Mouse (Mus musculus): ENCODE results near the gene Map2k4.

Map2k4 gene

DNA sequence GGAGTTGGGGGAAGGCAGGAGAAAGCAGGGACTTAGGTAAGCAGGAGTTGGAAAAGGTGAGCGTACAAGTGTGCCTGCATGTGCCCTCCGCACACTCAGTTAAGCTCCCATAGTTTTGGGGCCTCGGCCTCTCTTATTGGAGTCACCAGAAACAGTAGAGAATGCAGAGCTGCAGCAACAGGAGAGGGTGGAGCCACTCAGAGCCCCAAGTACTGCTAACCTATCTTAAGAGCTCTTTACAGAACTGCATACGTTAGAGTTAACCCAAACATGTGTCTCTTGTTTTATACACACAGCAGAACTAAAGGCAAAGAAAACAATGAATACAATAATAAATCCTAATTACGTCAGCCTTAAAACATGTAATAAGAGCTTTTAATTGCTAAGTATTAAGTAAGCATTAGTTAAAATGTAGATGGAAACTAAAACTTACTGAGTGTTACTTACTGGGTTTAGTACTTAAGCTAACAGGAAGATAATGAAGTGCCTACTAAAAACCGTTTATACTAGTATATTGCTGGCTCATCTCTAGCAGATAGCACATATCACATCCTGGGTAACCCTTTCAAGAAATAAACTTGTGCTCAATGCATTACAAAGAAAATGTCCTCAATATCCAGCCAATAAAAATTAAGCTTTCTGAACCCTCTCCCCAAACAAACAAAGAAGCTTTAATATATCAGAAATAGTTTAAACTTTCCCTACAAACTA, 14.0 kb downstream of the Map2k4 start:
- DNase-seq (ENCODE audit: low read depth, low spot score), result no peak

DNA sequence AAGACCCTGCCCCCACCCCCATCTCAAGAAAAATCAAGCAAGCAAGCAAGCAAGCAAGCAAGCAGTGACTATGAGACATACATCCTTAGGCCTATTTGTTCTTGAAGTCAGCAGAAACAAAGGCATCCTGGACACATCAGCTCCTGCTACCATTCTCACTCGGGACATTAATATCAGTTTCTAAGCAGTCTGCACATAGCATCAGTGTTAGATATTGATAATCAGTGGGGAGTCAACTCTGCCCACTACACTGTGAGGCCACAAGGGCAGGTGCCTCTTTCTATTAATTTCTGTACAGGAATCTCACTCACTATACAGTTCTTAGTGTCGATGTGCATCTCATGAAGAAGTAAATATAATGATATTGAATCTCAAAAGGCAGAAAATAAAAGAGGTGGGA, 14.6 kb downstream of the Map2k4 start:
- no peak for DNase-seq (ENCODE audit: low read depth, low spot score)

- no peak for DNase-seq (ENCODE audit: low read depth, low spot score)
These were observed 16.6 kb downstream of the Map2k4 start for GRCm38 (mm10) chr11:65771546-65771945.

DNA sequence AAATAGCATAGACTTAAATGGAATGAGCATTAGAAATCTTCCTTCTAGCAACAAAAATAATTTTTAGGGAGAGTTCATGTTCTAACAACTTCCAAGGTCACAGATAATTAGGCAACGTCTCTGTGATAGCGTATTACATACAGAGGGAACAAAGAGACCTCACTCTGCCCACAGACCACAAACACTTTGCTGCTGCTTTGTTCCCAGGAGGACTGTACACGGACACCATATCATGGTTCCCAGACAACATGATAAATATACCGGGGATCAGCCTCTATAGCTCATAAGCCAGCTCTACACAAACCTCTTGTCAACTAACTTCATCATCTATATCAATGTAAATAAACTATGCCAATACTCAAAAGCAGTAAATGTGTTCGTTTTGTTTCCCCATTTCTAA, 18.1 kb downstream of the Map2k4 start:
- DNase-seq (ENCODE audit: low read depth, low spot score), result no peak

DNA sequence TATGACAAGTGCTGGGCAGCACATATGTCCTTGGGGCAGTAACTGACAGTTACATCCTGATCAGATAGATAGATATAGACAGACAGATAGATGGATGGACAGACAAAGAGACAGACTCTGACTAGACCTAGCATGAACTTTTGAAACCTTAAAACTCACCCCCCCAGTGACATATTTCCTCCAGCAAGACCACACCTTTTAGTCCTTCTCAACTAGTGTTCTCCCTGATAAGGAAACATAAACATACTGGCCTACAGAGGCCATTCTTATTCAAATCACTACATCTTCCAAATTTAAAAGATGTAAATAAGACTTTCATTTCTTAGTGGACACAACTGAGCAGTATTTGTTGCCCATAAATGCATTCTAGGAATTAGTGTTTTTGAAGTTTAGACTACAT, 19.7 kb downstream of the Map2k4 start:
- no peak for DNase-seq (ENCODE audit: low read depth, low spot score)

DNA sequence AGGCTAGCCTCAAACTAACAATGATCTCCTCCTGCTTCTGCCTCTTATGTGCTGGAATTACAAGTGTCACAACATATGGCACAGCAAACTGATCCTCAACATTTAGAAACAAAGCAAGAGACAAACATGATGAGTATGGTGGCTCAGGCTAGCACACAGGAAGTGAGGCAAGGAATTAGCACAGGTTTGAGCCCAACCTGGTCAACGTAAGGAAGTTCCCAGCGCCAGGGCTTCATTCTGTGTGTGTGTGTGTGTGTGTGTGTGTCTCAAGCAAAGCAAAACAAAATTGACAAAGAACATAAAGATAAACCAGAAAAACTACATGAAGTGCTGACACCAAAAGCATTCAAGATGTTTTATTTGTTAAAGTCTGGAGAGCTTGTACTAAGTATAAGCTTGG, 27.2 kb downstream of the Map2k4 start:
- no peak for DNase-seq (ENCODE audit: low read depth, low spot score)

GRCm38 (mm10) chr11:65759350-65759749, 28.7 kb downstream of the Map2k4 start:
- DNase-seq (ENCODE audit: low read depth, low spot score), result no peak

- DNase-seq (ENCODE audit: low read depth, low spot score), result peak; percentile 41
These were observed 33.9 kb downstream of the Map2k4 start for GRCm38 (mm10) chr11:65754161-65754560.

DNA sequence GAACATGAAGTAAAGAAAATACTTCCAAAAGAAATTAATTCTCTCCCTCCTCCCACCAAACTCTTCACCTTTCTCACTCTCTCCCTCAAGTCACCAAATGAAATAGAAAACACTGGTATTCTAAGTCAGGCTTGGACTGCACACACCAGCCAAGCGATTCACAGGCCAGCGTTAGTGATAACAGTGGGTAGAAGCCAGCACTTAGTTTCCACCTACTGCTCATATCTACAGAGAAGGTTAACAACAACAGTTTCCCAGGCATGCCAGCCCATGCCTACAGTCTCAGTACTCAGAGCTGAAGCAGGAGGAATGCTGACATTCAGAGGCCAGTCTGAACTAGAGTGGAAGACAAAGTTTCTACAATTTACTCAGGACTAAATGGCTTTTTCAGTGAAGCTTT, 34.5 kb downstream of the Map2k4 start:
- no peak for DNase-seq (ENCODE audit: low read depth, low spot score)

GRCm38 (mm10) chr11:65750546-65750945, 37.6 kb downstream of the Map2k4 start:
- DNase-seq (ENCODE audit: low read depth, low spot score), result no peak

DNA sequence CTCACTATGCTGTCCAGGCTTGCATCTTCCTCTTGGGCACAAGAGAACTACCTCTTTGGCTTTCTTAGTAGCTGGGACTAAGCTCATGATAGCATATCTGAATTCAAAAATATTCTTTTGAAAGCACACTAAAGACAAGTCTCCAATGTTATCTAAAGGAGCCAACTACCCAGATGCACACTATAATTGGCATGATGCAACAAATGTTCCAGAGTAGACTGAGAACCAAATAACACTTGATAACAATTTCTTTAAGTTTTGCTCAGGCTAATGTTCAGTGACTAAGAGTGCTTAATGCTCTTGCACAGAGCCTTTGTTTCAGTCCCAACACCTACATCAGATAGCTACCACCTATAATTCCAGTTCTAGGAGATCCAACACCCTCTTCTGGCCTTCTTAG, 40.7 kb downstream of the Map2k4 start:
- DNase-seq (ENCODE audit: low read depth, low spot score), result no peak

GRCm38 (mm10) chr11:65745707-65746333, 42.3 kb downstream of the Map2k4 start:
- no peak for DNase-seq (ENCODE audit: low read depth, low spot score)

GRCm38 (mm10) chr11:65743866-65744265, 44.2 kb downstream of the Map2k4 start:
- DNase-seq (ENCODE audit: low read depth, low spot score), result peak; percentile 18

DNA sequence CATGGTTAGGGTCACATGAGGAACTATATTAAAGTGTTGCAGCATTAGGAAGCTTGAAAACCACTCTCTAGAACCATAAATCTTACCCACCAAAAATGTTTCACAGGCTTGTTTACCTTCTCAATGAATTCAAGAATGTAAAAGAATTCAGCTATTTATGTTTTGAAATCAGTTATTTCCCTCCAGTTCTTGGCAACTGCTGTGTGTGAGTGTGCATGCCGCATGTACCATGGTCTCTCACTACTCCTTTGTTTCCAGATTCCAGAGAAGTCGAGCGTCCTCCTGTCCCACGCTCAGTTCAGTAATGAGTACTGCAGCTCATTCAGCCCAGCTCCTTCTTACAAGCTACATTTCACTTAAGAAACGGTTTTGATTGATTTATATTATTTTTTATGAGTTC, 47.3 kb downstream of the Map2k4 start:
- no peak for DNase-seq (ENCODE audit: low read depth, low spot score)

DNA sequence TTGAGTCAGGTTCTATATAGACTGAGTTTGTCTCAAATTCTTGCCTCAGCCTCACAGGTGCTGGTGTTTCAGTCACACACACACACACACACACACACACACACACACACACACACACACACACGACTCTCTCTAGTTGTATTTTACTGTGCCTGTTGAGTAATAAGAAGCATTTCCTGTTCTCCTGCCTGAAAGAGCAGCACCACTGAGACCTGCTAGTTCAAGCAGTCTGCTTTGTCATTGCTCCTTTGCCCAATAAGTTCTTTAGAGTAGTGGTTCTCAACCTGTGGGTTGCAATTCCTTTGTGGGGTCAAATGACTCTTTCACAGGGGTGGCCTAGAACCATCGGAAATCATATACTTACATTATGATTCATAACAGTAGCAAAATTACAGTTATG, 47.7 kb downstream of the Map2k4 start:
- no peak for DNase-seq (ENCODE audit: low read depth, low spot score)

- DNase-seq (ENCODE audit: low read depth, low spot score), result no peak
These were observed 48.2 kb downstream of the Map2k4 start for GRCm38 (mm10) chr11:65739880-65740279.

DNA sequence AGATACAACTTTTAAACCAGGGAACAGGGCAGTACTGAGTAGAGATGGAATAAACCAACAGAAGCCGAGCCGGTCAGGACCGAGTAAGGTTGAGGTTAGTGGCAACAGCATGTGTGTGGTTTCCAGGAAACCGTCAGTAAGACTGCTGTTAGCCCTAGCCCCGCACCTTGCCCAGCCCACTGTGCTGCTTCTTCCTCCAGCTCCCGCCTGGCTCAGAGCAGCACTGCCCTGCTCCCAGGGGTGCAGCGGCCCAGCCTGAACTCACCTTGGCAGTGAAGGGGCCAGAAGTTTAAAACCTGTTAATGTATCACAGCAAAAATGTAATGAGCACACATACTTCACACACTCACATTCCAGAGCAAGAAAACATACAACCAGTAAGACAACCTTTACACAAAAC, 53.4 kb downstream of the Map2k4 start:
- DNase-seq (ENCODE audit: low read depth, low spot score), result no peak

DNA sequence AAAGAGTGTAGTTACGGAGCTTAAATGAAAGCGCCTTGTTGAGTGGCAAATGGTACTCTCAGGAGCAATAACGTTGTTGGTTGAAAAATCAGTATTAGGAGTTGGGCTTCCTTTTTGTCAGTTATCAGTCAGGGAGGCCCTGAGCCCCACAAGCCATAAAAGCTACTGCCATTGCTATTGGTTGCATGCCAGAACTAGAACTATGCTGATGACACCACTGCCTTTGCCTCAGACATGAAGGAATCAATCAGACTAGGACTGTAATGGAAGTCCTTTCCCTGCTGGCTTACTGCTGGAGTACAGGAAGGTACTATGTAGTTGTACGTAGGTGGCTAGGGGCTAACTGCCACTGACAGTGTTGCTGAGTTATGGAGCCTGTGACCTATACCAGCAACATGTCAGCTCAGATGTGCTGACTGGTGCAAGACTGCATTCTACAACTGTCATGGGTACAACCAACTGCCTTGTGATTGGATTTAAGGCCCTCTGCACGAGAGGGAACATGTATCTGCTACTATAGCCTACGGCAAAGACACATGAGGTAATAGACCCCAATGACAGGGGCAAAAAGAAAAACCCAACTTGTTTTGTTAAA, 58.4 kb downstream of the Map2k4 start:
- DNase-seq (ENCODE audit: low read depth, low spot score), result no peak

GRCm38 (mm10) chr11:65728906-65729305, 59.2 kb downstream of the Map2k4 start:
- no peak for DNase-seq (ENCODE audit: low read depth, low spot score)

- DNase-seq (ENCODE audit: low read depth, low spot score), result no peak
These were observed 64.4 kb downstream of the Map2k4 start for GRCm38 (mm10) chr11:65723715-65724114.

DNA sequence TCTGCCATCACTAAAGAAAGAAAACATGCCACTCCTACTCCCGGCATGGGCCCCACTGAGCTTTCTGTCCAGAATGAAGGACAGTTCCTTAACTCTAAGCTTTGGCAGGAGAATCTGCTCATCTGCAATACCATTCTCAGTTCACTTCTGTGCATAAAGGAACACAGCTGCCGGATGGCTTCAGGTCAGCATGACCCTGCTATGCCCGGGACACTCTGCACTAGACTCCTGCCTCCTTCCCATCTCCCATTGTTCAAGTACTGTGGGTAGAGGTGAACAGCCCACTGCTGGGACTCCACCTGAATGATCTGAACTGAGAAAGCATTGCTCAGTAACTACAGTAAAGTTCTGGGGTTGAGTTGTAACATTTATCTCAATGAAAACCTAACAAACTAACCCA, 66.5 kb downstream of the Map2k4 start:
- no peak for DNase-seq (ENCODE audit: low read depth, low spot score)

- DNase-seq (ENCODE audit: low read depth, low spot score), result no peak
These were observed 68.1 kb downstream of the Map2k4 start for GRCm38 (mm10) chr11:65719960-65720359.

GRCm38 (mm10) chr11:65713830-65714229, 74.3 kb downstream of the Map2k4 start:
- no peak for DNase-seq (ENCODE audit: low read depth, low spot score)

All from skeletal muscle tissue, adult 2 months (tissue).